Mouse (Mus musculus): Measurements from ENCODE around the gene Baiap2. TPM values are rescaled to one million over a fixed set of nuclear protein-coding genes. Genes with fewer than 3 reads are reported as not detected.

Gene Baiap2
- total and polyA plus RNA-seq, 3 experiments = 3.4 to 6.7 (median 6.1) TPM

DNA sequence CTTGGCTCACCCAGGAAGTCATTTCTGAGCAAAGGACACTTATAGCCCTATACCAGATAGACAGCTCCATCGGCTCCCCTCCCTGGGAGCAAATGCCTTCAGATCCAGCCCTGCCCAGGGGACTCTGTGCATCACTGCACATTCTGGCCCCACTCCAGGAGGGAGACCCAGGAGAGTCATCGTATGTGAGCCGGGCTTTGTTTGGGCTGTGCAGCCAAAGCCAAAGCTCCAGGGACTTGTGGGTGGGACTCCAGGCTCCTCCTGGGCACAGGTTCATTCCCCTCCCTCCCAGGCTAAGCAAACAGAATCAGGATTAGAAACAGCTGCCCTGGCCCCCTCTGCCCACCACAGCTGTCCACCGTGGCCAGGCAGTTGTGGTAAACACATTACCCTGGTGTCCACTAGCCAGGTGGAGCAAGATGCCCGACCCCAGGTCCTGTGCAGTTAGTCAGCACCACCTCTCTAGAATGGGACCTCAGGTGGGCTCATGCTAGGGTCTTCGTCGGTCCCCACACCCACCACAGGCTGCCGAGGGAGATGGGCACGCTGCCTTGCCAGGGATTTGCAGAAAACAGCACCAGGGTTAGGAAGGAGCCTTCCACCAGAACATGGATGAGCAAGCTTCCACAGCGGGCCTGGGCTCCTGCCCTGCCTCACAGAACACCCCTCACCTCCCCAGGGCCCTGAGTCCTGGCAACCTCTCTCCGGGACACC, 103.4 kb downstream of the Baiap2 start:
- Histone ChIP-seq H3K9ac (ENCODE audit: insufficient read depth, low read depth) (no peak overlapping the region), H3K27me3 (replicated peaks) (peaks cover 22% of the 10 kb centered on the region), H3K4me2 (ENCODE audit: insufficient read depth, low read depth, poor library complexity, severe bottlenecking) (no peak overlapping the region), H3K4me3 (replicated peaks in 1 of 3; ENCODE audit: low read depth in 2 of 3, low read length in 2 of 3, poor library complexity in 1 of 3) (no peak overlapping the region), H3K36me3 (replicated peaks in 1 of 2; ENCODE audit: control insufficient read depth in 1 of 2, insufficient read depth in 1 of 2, low read length in 1 of 2) (no peaks in the 10 kb centered on the region), H3K79me2 (replicated peaks; ENCODE audit: control insufficient read depth, extremely low read depth, insufficient read depth, poor library complexity, severe bottlenecking) (no peaks in the 10 kb centered on the region), H3K4me1 (ENCODE audit: control insufficient read depth in 1 of 2, insufficient read depth in 2 of 2) (peaks cover 3 to 19% of the 10 kb centered on the region in 2 experiments; a peak in 2 of 4 replicates), H3K9me3 (replicated peaks; ENCODE audit: low read length) (no peaks in the 10 kb centered on the region), H3K27ac (ENCODE audit: insufficient read depth, low read depth) (no peak overlapping the region)
- no peak for DNase-seq (ENCODE audit: extremely low read depth)
- TF ChIP-seq ETS1 (conservative IDR thresholded peaks at IDR 0.05; ENCODE audit: low read depth, low read length) = no peak
- no peak for TF ChIP-seq IRF4 (IDR thresholded peaks at IDR 0.05; ENCODE audit: low read depth, low read length)
- TF ChIP-seq RCOR1 (conservative IDR thresholded peaks at IDR 0.05; ENCODE audit: low read depth, low read length) = no peak
- no peak for TF ChIP-seq MAZ (IDR thresholded peaks at IDR 0.05; ENCODE audit: low read depth, low read length)
- TF ChIP-seq MEF2A (IDR thresholded peaks at IDR 0.05; ENCODE audit: borderline replicate concordance, low read depth, low read length) = no peak
- TF ChIP-seq TCF12 (IDR thresholded peaks at IDR 0.05; ENCODE audit: low read depth, low read length) = no peak
- no peak for TF ChIP-seq MXI1 (IDR thresholded peaks at IDR 0.05; ENCODE audit: low read depth, low read length)
- TF ChIP-seq BHLHE40 (IDR thresholded peaks at IDR 0.05; ENCODE audit: low read depth, low read length) = no peak
- no peak for TF ChIP-seq MAFK (IDR thresholded peaks at IDR 0.05; ENCODE audit: insufficient replicate concordance, low read length)
- no peak for TF ChIP-seq PAX5 (IDR thresholded peaks at IDR 0.05; ENCODE audit: low read length)
- no peak for TF ChIP-seq ZMIZ1 (IDR thresholded peaks at IDR 0.05; ENCODE audit: low read depth, low read length)
- in situ Hi-C loops (cut with MboI; ENCODE audit: low pct_ligation_motif_present, low pct_unique_long_range_greater_than_20kb, low sequenced_read_pairs) = no loop called here
- dilution Hi-C loops (cut with MboI; ENCODE audit: extremely low pct_ligation_motif_present, extremely low pct_unique_long_range_greater_than_20kb, low sequenced_read_pairs) = no loop called here

DNA sequence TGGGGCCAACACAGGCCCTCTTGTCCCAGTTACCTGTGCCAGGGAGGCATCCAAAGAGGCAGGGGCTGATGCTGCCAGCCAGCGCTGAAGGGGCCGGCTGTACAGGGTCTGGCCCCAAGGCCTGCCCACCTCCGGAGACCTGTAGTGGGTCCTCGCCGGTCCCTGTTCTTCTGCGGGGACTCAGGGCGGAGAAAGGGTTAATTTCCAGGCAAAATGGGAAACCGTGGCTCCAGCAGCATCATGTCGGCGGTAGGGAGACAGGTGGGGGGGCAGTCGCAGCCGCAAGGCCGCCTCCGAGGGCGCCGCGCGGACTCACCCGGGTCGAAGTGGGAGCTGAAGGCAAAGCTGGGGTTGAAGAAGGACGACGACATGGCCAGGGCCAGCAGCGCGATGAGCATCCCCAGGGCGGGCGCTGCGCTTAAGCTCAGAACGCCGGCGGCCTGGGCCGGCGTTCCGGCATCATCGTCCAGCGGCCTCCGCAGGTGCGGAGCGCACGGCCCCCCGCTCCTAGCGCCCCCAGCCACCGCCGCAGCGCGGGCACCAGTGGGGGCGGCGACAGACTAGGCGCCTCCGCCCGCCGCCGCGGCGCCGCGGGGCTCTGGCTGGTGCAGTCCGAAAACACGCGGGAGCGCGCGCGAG, 104.1 kb downstream of the Baiap2 start, which contains the start of gene Aatk:
Aatk (minus strand) TSS at position 615 of the 639 bp plus-strand sequence.
- H3K9ac ChIP-seq (ENCODE audit: insufficient read depth, low read depth) = no peak within 1 kb of the TSS
- no peak for DNase-seq (ENCODE audit: extremely low read depth)
- in situ Hi-C loops (cut with MboI; ENCODE audit: low pct_ligation_motif_present, low pct_unique_long_range_greater_than_20kb, low sequenced_read_pairs) = no loop called here
- H3K9me3 ChIP-seq (replicated peaks; ENCODE audit: low read length) = no peaks in the 10 kb centered on the region
- peaks cover 18% of the 10 kb centered on the region for H3K27me3 ChIP-seq (replicated peaks)
- no peak within 1 kb of the TSS for H3K27ac ChIP-seq (ENCODE audit: insufficient read depth, low read depth)
- no peaks in the 10 kb centered on the region for H3K36me3 ChIP-seq (replicated peaks in 1 of 2; ENCODE audit: control insufficient read depth in 1 of 2, insufficient read depth in 1 of 2, low read length in 1 of 2)
- peaks cover 0 to 19% of the 10 kb centered on the region in 2 experiments; a peak in 2 of 4 replicates for H3K4me1 ChIP-seq (ENCODE audit: control insufficient read depth in 1 of 2, insufficient read depth in 2 of 2)
- no peaks in the 10 kb centered on the region for H3K79me2 ChIP-seq (replicated peaks; ENCODE audit: control insufficient read depth, extremely low read depth, insufficient read depth, poor library complexity, severe bottlenecking)
- dilution Hi-C loops (cut with MboI; ENCODE audit: extremely low pct_ligation_motif_present, extremely low pct_unique_long_range_greater_than_20kb, low sequenced_read_pairs) = no loop called here
- H3K4me3 ChIP-seq (replicated peaks in 1 of 3; ENCODE audit: low read depth in 2 of 3, low read length in 2 of 3, poor library complexity in 1 of 3) = no peak within 1 kb of the TSS
- TF ChIP-seq HCFC1 (IDR thresholded peaks at IDR 0.05; ENCODE audit: low read depth, low read length) = no peak
- no peak for TF ChIP-seq MAX (IDR thresholded peaks at IDR 0.05; ENCODE audit: low read length)
- no peak for TF ChIP-seq TCF12 (IDR thresholded peaks at IDR 0.05; ENCODE audit: low read depth, low read length)
- no peak for TF ChIP-seq UBTF (IDR thresholded peaks at IDR 0.05; ENCODE audit: low read depth, low read length)
- no peak for TF ChIP-seq CTCF (conservative IDR thresholded peaks at IDR 0.05 in 1 of 2, IDR thresholded peaks at IDR 0.05 in 1 of 2; ENCODE audit: low read depth in 2 of 2, low read length in 2 of 2)
- TF ChIP-seq CHD2 (IDR thresholded peaks at IDR 0.05; ENCODE audit: low read length) = no peak
- TF ChIP-seq USF2 (conservative IDR thresholded peaks at IDR 0.05; ENCODE audit: low read depth, low read length) = no peak
- no peak for TF ChIP-seq ZKSCAN1 (IDR thresholded peaks at IDR 0.05; ENCODE audit: borderline replicate concordance, low read depth, low read length)
- no peak for TF ChIP-seq POLR2A (IDR thresholded peaks at IDR 0.05; ENCODE audit: low read depth, low read length)
- no peak for TF ChIP-seq PAX5 (IDR thresholded peaks at IDR 0.05; ENCODE audit: low read length)
- TF ChIP-seq IRF4 (IDR thresholded peaks at IDR 0.05; ENCODE audit: low read depth, low read length) = no peak
- no peak for TF ChIP-seq MXI1 (IDR thresholded peaks at IDR 0.05; ENCODE audit: low read depth, low read length)
- TF ChIP-seq SMC3 (IDR thresholded peaks at IDR 0.05; ENCODE audit: low read depth, low read length) = no peak
- no peak within 1 kb of the TSS for H3K4me2 ChIP-seq (ENCODE audit: insufficient read depth, low read depth, poor library complexity, severe bottlenecking)

Measured in CH12.LX (cell line).